Mouse (Mus musculus): Measurements from ENCODE around the gene Olfr1294.

DNA sequence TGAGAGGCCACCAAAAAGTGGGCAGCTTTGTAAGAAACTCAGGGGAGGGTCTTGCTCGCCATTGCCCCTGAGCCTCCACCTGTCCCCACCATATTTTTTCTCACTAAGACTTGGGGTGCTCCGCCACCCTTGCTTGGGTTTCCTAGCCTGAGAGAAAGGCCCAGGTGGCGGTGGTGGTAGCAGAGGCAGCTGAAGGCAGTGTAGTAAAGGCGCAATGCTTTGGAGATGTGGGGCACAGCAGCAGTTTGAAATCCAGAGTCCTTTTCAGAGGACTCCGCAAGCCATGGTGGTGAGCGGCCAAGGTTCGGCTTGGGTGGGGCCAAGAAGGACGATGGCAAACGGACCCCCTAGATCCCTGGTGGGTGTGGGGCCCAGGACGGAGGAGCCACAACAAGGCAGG, 22.6 kb downstream of the Olfr1294 start:
- TF ChIP-seq CTCF (IDR thresholded peaks at IDR 0.05; ENCODE audit: low read depth, low read length) (no peak), POLR2A (IDR thresholded peaks at IDR 0.05; ENCODE audit: extremely low read depth, insufficient read depth, low read length) (no peak)
